Mouse (Mus musculus) 3134 (cell line): Measurements from ENCODE around the gene Tbl2.

Experiments used
- DNase-seq: peaks from one replicate; pipeline ENCODE4 v3.0.0-alpha.2; 2011; ENCODE audit warnings: low spot score; ENCODE audit not compliant: insufficient read length; ENCODE audit errors: extremely low read depth

Gene Tbl2

DNA sequence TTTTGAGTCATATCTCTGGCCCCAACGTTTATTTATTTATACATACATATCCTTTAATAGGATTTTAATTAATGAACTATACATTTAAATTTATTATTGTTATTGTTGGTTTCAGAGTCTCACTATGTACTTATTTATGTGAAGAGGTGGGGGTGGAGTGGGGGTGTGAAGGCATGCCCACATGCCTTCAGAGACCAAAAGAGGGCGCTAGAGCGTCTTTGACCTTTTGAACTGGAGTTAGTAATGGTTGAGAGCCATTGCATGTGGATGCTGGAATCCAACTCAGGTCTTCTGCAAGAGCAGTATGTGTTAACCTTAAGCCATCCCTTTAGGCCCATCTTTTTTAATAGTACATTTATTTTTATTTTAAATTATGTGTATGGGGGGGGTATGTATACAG lies 36.1 kb downstream of the Tbl2 start:
- peak; percentile 36 for DNase-seq

DNA sequence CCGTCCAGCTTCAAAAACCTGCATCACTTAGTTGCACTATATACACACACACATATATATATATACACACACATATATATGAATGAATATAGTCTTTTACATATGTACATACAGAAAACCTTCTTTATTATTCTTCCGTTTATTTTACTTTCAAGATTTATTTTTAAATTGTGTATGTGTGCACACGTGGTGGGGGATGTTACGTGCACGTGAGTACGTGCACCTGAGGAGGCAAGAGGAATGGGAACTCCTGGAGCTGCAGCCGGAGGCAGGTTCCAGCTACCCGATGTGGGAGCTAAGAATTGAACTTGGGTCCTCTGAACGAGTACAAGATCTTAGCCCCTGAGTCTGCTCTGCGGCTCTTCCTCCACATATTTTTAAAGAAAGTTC lies 36.8 kb downstream of the Tbl2 start:
- no peak for DNase-seq

DNA sequence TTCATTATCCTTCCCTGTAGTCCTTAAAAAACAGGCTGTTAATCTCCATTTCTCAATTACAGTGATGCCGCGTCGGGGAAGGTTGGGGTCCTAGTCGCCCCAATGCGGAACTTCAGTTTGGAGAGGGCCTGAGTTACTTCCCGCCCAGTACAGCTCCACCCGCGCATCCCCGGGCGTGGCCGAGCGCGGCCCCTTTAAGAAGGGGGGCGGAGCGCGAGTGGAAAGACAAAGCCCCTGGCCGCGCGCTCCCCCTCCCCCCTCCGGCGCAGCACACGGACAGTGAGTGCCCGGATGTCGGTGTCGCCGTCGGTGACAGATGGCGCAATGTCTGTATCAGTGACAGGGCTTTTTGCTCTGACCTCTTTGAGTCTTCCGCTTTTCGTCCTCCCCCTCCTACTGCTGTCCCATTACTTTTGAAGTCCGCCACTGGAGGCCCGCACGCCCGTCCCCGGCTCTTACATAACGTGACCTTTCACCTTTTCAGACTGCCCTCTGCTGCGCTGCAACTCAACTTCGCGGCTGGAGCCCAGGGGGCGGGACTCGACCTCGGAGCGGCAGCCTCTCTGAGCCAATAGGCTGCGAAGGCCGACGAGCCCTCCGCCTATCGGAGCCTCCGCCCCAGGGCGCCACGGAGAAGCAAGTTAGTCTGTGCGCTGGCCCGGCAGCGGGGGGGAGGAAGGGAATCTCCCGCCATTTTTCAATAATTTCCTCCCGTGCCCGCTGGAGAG lies 37.3 kb downstream of the Tbl2 start, which contains the start of gene Baz1b:
TSS of gene Baz1b (plus strand) at position 644 of the 728 bp plus-strand sequence.
- DNase-seq, result peak; percentile 99

DNA sequence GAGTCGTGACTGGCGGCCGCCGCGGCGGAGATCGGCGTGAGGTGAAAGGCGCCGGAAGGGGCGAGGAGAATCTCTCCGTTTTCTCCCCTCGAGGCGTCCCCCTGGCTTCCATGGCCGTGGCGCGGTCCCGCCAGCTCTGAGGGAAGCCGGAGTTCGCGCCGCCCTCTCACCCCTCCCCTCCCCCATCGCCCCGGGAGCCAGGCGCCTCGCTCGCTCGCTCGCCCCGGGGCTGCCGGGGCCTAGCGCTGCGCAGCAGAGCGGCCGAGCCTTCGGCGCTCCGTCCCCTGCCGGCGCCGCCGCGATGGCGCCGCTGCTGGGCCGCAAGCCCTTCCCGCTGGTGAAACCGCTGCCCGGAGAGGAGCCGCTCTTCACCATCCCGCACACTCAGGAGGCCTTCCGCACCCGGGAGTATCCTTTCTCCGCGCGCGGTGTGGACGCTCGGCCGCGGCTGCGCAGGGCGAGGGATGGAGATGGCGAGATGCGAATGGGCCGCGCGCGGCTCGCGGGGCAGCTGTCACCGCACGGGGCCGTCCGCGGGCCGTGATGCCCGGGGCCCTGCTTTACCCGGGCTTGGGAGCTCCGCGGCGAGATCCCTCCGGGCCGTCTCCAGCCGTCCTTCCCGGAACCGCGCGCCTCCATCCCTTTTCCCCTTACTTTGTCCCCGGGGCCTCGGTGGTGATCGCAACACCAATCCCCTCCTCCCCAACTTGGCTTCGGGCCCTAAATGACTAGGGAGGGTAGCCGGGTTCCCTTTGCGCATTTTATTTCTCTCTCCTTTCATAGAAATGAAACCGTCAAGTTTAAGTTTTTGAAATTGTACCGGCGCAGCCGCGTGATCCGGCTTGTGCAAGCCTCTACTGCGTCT lies 38.1 kb downstream of the Tbl2 start:
- DNase-seq, result no peak

DNA sequence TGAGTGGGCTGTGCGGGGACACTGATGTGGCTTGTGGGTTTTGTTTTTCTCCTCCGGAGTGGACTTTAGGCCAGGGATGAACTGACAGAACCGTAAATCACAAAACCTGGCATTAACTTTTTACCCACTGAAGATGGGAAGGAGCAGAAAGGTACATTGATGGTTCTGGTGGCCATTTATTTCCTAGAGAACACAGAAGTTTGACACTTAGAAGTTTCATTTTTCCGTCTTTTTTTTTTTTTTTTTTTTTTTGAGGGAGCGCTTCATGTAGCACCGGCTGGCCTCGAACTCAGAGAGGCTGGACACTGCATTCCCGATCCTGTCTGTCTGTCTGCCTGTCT lies 38.7 kb downstream of the Tbl2 start:
- no peak for DNase-seq

DNA sequence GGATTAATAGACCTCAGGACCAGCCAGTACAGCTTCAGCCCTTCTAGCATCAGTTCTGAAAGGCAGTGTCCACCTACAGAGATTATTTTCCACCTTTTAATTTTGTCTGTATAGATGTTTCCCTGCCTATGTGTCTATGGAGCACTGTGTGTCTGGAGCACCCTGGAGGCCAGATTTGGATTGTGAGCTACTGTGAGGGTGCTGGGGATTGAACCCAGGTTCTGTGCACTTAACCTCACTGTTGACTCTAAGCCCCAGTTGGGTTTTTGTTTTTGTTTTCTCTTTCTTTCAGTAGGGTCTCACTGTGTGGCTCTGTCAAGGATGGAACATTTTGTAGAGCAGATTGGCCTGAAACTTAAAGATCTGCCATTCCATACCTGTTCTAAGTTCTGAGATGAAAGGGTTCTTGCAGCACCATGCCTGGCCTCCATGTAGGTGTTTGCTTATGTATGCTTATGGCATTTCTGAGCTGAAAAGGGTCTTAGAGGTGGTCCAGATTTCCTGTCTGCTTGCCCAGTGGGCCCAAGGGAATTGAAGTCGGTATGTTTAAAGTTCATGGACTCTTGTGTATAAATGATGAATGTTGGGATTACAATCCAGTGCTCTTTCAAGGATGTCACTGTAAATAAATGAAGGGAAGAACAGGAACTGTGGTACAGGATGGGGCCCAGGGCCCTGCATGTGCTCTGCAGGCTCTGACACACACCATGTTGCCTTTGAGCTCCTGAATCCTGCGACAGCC lies 40.0 kb downstream of the Tbl2 start:
- no peak for DNase-seq

DNA sequence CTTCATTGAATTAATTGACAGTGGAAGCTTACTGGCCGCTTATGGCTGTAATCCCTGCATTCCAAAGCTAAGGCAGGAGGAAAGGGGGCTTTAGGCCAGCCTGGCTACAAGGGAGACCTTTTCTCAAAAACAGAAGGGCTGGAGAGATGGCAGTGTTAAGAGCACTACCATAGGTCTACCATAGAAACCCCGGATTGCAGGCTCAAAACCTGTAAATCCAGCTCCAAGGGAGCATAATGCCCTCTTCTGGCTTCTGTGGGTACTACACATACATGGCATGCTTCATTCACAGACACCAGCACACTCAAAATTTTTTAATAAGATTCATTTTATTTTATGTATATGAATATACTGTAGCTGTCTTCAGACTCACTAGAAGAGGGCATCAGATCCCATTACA lies 42.2 kb downstream of the Tbl2 start:
- DNase-seq, result peak; percentile 42

DNA sequence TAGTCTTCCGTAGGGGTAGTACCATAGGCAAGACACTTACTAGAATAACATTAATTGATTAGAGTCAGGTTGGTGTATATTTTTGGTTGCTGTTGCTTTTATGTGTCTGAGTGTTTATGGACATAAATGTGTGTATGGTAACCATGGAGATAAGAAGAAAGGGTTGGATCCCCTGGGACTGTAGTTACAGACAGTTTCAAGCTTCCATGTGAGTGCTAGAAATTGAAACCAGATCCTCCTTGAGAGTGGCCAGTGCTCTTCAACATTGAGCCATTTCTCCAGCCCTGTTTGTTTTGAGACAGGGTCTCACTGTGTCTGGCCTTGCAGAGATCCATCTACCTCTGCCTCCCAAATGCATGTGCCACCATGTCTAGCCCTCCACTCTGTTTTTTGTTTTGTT lies 43.0 kb downstream of the Tbl2 start:
- DNase-seq, result no peak

DNA sequence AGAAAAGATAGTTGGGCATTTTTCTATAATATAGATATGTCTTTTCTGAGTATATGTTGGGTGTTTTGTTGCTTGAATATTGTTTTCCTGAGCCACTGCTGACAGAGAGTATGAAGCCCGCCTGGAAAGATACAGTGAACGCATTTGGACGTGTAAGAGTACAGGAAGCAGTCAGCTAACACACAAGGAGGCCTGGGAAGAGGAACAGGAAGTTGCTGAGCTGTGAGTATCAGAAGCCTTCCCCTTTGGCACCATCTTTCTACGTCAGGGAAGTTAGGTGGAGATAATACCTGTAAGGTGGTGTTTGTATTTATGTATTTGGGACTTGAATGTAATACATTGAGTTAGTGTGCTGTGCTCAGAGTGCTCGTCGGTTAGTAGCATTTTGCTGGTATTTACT lies 46.9 kb downstream of the Tbl2 start:
- no peak for DNase-seq

DNA sequence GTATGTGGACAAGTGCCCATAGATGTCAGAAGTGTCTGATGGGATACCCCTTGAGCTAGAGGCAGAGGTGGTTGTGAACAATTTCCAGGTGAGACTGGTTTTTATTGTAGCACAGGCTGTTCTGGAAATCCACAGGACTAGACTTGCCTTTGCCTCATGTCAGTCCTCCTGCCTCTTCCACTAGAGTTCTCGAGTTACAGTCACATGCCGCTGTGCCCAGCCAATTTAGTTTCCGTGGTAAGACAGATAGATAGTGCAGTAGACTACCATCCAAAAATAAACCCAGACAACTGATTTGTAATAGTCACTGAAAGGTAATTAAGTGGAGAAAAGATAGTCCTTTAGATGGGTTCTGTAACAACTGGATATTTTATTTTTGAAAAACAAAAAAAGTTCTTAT lies 53.3 kb downstream of the Tbl2 start:
- DNase-seq, result no peak

DNA sequence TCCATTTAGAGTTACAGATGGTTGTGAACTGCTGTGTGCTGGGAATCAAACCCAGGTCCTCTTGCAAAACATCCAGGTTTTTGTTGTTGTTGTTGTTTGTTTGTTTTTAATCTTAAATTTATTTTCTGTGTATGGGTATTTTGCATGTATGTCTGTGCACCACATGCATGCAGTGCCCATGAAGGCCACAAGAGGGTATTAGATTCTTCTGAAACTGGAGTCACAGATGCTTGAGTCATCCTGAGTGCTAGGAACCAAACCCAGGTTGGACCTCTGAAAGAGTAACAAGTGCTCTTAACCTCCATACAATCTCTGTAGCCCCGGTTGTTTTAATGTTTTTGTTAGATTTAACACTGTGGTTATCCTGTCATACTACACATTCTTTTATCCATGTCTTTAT lies 58.7 kb downstream of the Tbl2 start:
- no peak for DNase-seq
